In genomic region chr11:32993439-32993838, GRCm38 (mm10) we compare ENCODE assay signal across 15 mouse cellular contexts.
A peak's percentile ranks its signal among the peaks of the same experiment; 100 is the strongest.
DNase-seq lines count a peak whose midpoint lies in the region.
"Had no signal": no experiment of that assay in that cellular context is flagged by ENCODE, and none has a peak within 500 bp of the region (broad histone marks: within the 10 kb centered on the region; RNA-seq: fewer than 3 reads in every experiment).

No protein-coding gene starts in this region.

- peak; percentile 59 to 71 for DNase-seq in cerebellum, postnatal 10 days
- no peak for DNase-seq in cerebellum, postnatal 36 days
- peak; percentile 81 for DNase-seq in heart, adult 11 months
- DNase-seq in heart, postnatal 4 days: no peak
- peak; percentile 43 for DNase-seq in lung, postnatal 10 days
- DNase-seq in lung, postnatal 4 days: no peak
- peak; percentile 23 for DNase-seq in right cerebral cortex, postnatal 14 days
- no peak for DNase-seq in right cerebral cortex, postnatal 4 days
- DNase-seq: adrenal gland, adult 8-10 months; adrenal gland, postnatal 25 days; cerebellum, adult 18-20 months; cerebellum, adult 9-10 months; forebrain, postnatal 0 days; gastrocnemius, postnatal 10 days; gastrocnemius, postnatal 36 days had no signal

Comparison
In these comparisons a context has a peak if more than half of its experiments do, and no peak if none do; other contexts are left out.
1. DNase-seq: peak in cerebellum, postnatal 10 days (2 of 2), heart, adult 11 months (single experiment), lung, postnatal 10 days (single experiment) and right cerebral cortex, postnatal 14 days (single experiment); none in cerebellum, postnatal 36 days (0 of 2), heart, postnatal 4 days (single experiment), lung, postnatal 4 days (0 of 2) and right cerebral cortex, postnatal 4 days (single experiment).